Mouse (Mus musculus) adrenal gland, adult 10 weeks (tissue): ENCODE data around the gene Gm5849. TPM values are rescaled to one million over a fixed set of nuclear protein-coding genes. Genes with fewer than 3 reads are reported as not detected.

Source experiments
- polyA plus RNA-seq: library from polyadenylated mRNA; stranded (reverse); fragments of 350-450 nt; fragmentation: Illumina TruSeq; extraction: RNeasy Lipid Tissue Mini Kit (QIAGEN cat#74804); gene quantifications from one replicate; pipeline ENCODE4 v1.2.3, GENCODE M21; 2014; ENCODE audit warnings: low read depth, low replicate concordance

The Gm5849 gene
- not detected for polyA plus RNA-seq

DNA sequence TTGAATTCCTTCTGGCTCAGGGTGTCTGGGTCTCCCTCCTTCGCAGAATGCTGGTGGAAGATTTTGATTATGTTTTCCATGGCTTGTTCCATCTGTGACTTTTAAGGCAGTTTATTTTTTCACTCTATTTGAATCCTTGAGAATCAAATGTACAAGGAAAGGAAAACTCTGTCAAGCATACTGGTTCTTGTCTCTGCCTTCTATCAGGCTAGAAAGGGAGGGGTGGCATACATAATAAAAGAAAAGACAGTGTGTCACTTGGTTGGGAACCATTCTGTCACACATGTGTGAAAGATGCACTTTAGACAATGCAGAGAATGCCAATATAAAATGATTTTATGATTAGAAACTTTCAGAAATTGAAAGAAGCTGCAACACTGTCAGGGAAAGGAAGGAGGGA lies at the start of gene Gm5849:
Gm5849 (minus strand) TSS at position 101 of the 400 bp plus-strand sequence.

DNA sequence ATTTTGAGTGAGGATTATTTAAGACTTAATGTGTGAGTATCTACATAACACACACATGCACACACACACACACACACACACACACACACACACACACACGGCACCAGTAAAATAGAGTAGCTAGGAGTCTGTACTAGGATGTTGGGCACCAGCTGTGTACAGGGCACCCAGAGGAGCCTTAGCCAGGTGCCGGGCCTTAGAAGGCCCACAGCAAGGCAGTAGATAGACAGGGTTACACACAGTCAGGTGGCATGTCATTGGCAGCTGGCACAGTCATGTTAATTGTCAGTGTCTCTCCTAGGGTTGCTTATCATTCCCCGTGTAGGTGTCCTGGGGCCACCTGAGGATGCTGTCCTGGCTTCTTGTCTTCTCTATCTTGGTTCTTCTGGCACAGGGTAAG lies 51.1 kb downstream of the Gm5849 start, which contains the start of gene Pglyrp4:
Pglyrp4 (plus strand) TSS at position 301 of the 400 bp plus-strand sequence.

Other genes starting within 250 kb of the Gm5849 start
- 41.3 TPM for gene S100a16, start 240.6 kb downstream of the Gm5849 start, polyA plus RNA-seq
- not detected for gene S100a3, start 217.3 kb downstream of the Gm5849 start, polyA plus RNA-seq
- not detected for gene S100a2, start 187.6 kb downstream of the Gm5849 start, polyA plus RNA-seq
- not detected for gene Gm42674, start 176.0 kb downstream of the Gm5849 start, polyA plus RNA-seq
- 5.6 TPM for gene S100a4, start 174.1 kb downstream of the Gm5849 start, polyA plus RNA-seq
- gene S100a5, start 169.4 kb downstream of the Gm5849 start, polyA plus RNA-seq = not detected
- 20.2 TPM for gene S100a6, start 165.0 kb downstream of the Gm5849 start, polyA plus RNA-seq
- gene S100a7a, start 123.9 kb downstream of the Gm5849 start, polyA plus RNA-seq = 0.47 TPM
- gene S100a8, start 108.9 kb downstream of the Gm5849 start, polyA plus RNA-seq = 4.1 TPM
- gene S100a9, start 82.2 kb downstream of the Gm5849 start, polyA plus RNA-seq = not detected
- gene Pglyrp4, start 51.0 kb downstream of the Gm5849 start, polyA plus RNA-seq = not detected